Comparison of ENCODE assay signal across 8 mouse cellular contexts in the genomic region with DNA sequence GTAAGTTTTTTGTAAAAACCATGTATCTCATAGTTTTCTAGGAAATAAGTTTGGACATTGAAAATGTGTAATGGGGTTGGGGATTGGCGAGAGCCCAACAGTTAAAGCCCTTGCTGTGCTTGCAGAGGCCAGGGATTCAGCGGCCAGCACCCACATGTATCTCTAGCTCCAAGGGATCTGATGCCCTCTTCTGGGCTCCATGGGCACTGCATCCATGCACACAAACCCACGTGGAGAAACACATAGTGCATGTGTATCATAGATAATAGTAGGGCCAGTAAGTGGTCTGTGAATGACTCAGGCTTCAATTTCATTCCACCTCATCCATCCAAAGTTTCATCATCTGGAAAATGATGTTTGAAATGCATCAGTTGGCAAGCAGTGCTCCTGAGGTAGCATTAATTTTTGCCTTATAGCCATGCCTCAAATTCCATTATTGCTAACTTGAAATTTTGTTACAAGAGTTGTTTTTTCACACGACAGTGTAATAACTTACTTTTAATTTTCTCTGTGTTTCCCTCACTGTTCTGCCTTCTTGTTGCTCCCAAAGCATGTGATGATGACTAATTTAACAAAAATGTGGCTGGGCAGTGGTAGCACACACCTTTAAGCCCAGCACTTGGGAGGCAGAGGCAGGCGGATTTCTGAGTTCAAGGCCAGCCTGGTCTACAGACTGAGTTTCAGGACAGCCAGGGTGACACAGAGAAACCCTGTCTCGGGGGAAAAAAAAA.
DNase-seq lines count a peak whose midpoint lies in the region.

No protein-coding gene starts in this region.

- intact Hi-C loops in left cerebral cortex, postnatal 4 days (cut with DNase I): no loop called here

- DNase-seq in adrenal gland, postnatal 14 days: peak; percentile 23
- DNase-seq in adrenal gland, adult 8-10 months: no peak
- DNase-seq in left cerebral cortex, postnatal 4 days: peak; percentile 12
- no peak for DNase-seq in left cerebral cortex, adult 18-20 months (ENCODE audit: low spot score in 2 of 2)
- peak; percentile 11 to 12 for DNase-seq in cerebellum, postnatal 36 days
- DNase-seq in naive thymus-derived CD4-positive, alpha-beta T cell, adult 2 months (ENCODE audit: low read depth): peak; percentile 14
- DNase-seq in urinary bladder, postnatal 25 days (ENCODE audit: low spot score): no peak
- DNase-seq in right cerebral cortex, postnatal 25 days: no peak

Comparison
In these comparisons a context has a peak if more than half of its experiments do, and no peak if none do; other contexts are left out.
1. DNase-seq: peak in adrenal gland, postnatal 14 days (single experiment), left cerebral cortex, postnatal 4 days (single experiment), cerebellum, postnatal 36 days (2 of 2) and naive thymus-derived CD4-positive, alpha-beta T cell, adult 2 months (single experiment); none in adrenal gland, adult 8-10 months (single experiment), left cerebral cortex, adult 18-20 months (0 of 2), urinary bladder, postnatal 25 days (single experiment) and right cerebral cortex, postnatal 25 days (single experiment).